Mouse (Mus musculus) gastrocnemius, postnatal 10 days (tissue): ENCODE measurements at regions not wholly inside any gene's neighbourhood (a gene's known extent, or its start where the extent isn't known, plus 50 kb on each side); places are given as distances from the start of the nearest gene placed in this dataset.

Experiments used
- DNase-seq: peaks from one replicate; pipeline ENCODE4 v3.0.0; 2021; ENCODE audit warnings: mixed read lengths

- no peak for DNase-seq
These were observed 159.0 kb downstream of the 1190002N15Rik start for GRCm38 (mm10) chr9:94378835-94379234.

DNA sequence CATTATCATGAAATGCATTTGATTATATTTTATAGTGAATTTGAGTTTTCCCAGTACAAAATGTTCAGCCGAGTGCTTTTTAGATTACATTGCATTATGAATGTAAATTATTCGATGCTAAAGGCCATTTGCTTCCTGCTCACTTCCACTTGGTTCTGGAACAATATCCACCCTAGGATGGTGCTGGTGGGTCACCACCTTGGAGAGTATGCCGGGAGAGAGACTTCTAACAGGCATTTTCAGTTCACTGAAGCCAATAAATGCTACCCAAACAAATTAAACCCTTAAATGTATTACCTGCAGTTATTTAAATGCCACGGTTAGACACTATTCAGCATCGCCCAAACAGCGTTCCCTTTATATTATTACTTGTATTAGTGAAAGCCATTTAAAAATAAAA is 159.6 kb downstream of the 1190002N15Rik start:
- DNase-seq = no peak

DNA sequence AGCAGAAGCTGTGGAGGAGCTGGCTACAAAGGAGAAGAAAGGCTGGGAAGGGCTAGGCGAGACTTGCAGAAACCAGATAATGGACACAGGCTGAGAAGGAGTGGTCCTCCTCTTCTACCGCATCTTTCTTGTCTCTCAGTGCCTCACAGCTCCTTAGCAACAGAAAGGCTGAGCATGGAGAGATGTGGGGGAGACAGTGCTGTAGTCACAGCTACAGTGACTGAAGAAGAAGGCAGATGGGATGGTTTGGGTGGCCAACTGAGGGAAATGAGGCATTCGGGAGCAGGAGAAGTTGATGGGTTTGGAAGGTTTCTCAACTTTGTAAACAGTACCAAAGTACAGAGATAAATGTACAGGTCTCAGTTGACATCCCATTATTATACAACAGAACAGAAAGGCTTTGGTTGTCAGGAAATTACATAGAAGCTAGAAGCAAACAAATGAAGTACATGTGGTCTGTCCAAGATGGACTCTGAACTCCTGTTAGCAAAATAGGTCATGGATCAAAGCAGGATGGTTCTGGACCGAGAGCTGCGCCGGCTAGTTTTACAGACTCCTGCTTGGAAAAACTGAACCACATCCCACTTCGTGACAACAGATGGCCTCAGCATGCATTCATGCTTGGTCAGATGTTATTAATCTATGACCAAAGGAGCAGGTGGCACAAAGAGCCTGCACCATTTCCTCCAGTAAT is 160.4 kb downstream of the 1190002N15Rik start:
- no peak for DNase-seq

- DNase-seq = no peak
These were observed 166.9 kb downstream of the 1190002N15Rik start for GRCm38 (mm10) chr9:94370976-94371375.

DNA sequence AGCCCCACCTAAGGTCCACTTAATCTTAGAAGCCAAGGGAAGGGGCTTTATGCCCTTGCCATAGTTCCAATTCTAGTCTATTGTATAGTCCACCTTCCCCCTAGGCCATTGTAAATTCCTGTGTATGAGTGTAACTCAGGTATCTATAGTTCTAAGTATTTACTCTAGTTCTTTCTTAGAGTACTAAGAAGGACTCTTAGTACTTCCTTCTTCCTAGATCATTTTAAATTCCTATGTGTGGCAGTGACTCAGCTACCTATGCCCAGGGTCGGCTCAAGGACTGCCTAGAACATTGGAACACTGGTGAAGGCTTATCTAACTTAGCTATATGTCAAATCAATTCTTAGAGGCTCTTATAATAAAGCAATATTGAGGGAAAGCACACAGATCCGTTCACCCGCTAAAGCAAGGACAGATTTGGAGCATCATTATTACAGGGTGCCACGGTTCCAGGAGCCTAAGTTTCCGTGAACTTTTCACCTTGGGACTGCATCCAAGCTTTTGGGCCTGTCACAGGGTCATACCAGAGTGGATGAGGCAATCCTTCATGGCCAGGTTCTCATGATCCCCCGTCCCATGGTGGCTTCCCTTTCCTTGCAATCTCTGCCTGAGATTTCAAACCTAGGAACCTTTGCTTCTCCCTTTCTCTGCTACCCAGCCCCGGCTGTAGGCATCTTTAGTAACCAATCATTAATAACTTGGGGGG is 169.5 kb downstream of the 1190002N15Rik start:
- no peak for DNase-seq

DNA sequence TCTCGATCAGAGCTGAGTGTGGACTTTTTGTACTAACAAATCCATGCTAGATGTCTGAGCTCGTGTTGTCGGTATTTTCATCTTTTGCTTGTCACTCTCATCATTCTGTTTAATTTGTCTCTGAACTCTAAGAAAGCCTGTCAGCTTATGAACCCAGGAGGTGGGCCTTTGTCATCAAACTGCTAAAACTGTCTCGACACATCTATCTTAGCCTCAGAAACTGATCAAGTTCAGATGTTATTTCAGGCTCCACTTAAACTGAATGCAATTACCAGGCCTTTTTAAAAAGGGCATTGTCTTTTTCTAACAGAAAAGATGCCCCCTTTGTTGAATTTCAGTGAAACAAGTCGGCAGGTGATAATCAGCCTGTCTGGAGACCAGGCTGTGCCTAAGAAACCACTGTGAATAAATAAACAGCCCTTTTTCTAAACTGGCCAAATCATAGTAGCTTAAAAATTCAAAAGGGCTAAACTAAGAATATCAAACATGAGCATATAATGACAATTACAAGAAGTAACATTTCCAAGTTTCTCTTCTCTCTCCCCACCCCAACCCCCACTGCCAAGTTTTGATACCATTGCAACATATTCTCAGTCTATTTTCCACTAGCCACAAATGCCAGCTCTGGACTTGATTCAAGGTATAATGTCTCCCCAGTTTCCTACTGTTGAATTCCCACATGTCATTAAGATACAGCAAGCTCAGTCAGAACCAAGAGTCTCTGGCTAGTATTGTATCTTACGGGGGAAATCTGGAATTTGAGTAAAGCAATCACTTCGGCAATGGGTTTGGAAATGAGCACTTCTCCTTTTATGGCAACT is 175.8 kb downstream of the 1190002N15Rik start:
- DNase-seq = no peak

GRCm38 (mm10) chr9:94361011-94361410 is 176.9 kb downstream of the 1190002N15Rik start:
- no peak for DNase-seq

- DNase-seq = no peak
These were observed 179.7 kb downstream of the 1190002N15Rik start for GRCm38 (mm10) chr9:94358150-94358549.

- DNase-seq = no peak
These were observed 195.9 kb downstream of the 1190002N15Rik start for GRCm38 (mm10) chr9:94342011-94342410.

- no peak for DNase-seq
These were observed 196.3 kb downstream of the 1190002N15Rik start for GRCm38 (mm10) chr9:94341531-94341930.

- DNase-seq = no peak
These were observed 204.4 kb downstream of the 1190002N15Rik start for GRCm38 (mm10) chr9:94333450-94333849.

DNA sequence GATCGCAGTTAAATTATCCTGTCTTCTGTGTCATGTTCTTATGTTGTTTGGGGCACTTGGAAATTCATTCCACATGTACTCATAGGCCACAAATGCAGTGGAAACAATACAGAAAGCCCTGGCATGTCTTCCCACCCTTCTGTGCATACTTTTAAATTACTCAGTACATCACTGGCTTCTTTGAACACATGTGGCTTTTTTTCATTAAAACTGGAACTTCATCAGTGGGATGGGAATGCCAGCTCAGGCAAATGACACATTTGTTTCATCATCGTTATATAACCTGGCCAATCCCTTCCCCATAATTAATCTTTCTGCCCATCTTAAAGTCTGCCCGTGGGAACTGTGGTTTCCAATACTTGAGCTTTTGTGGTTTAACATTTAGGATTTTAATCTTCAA is 214.9 kb downstream of the 1190002N15Rik start:
- DNase-seq = no peak

GRCm38 (mm10) chr9:94302575-94302974 is 235.3 kb downstream of the 1190002N15Rik start:
- DNase-seq = no peak

DNA sequence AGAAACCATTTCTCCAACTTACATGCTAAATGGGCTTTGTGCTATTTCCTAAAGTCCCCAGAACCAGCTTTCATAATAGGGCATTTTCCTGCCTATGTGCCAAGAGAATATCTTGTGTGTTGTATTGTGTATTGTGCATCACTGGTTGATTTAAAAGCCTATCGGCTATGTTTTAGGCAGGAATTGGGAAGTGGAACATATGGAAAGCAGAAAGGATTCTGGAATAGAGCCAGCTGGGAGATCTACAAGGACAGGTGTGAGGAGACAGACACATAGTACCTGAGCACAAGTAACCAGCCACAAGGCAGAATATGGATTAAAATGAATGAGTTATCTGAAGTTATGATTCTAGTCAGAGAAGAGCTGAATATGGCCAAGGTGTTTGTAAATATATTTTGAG is 236.0 kb downstream of the 1190002N15Rik start:
- no peak for DNase-seq

DNA sequence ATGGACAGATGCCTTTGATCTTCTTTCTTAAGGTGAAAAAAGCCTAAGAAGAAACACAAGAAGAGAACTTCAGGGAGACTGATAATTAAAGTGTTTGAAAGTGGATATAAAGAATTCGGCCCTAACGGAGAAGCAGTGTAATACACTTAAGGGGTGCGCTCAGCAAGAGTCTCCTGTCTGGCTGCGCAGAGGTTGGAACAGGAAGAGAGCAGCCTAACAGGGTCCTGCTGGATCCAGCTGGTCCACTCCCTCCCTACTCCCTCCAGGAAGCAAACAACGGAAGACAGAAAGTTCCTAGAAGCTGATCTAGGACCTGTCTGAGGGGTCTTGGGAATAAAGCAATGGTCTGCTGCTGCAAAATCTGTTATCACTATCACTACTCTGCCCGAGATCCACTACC is 242.4 kb downstream of the 1190002N15Rik start:
- DNase-seq = no peak

- no peak for DNase-seq
These were observed 245.7 kb downstream of the 1190002N15Rik start for GRCm38 (mm10) chr9:94292147-94292546.

- DNase-seq = no peak
These were observed 248.3 kb downstream of the 1190002N15Rik start for GRCm38 (mm10) chr9:94289546-94289945.

DNA sequence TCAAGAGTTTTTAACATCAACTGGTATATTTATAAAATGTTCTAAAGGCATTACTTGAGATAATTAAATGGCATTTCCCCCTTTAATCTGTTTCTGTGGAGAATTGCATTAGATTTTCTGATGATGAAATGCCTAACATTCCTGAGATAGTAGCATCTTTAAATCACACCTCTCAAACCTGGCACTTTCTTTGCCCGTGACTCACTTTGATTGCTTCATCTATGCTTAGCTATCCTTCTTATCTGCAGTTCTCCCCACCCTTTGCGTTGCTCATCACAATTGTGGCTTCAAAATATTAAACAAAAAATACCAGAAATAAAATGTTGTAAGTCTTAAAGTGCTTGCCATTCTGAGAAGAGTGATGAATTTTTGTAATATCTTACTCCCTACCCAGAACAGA is 250.3 kb downstream of the 1190002N15Rik start:
- DNase-seq = no peak

DNA sequence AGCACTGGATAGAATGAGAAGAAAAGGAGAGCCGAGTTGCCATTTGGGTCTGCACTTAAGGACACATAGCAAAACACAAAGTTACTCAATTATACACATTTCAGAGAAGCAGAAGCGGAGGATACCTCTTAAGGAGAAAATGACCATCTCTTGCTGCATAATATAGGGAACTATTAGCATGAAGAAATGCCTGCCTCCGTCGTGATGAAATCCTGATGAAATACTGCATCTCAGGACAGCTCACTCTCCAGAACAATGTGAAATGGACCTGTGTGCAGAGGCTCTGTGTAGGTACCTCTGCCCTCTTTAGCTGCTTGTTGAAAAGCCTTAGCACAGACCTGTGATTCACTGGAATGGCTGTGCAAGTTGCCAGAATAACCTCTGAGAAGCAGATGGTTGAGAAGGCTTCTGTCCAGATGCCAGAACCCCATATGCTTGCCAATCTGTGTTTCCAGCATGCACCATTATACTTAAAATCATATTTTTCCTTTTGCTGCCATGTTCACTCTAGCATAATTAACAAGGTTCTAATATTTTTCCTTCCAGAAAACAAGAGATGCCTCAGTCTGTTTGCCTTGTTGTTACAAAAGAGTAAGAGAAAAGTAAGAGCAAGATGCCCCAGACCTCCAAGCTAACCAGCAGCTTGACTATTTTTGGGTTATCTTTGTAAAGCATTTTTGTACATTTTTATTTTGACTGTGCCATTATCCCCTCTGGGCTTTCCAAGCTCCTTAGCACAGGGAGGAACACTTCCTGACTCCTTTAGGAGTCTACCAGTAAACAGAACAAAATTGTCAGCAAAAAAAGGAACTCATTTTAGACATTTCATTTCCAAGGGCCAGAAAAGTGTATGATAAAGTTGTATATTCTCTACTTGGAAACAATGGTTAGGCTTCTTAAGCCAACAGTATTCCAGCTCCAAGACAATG is 259.0 kb downstream of the 1190002N15Rik start:
- DNase-seq = no peak

- DNase-seq = no peak
These were observed 260.8 kb downstream of the 1190002N15Rik start for GRCm38 (mm10) chr9:94277096-94277495.

DNA sequence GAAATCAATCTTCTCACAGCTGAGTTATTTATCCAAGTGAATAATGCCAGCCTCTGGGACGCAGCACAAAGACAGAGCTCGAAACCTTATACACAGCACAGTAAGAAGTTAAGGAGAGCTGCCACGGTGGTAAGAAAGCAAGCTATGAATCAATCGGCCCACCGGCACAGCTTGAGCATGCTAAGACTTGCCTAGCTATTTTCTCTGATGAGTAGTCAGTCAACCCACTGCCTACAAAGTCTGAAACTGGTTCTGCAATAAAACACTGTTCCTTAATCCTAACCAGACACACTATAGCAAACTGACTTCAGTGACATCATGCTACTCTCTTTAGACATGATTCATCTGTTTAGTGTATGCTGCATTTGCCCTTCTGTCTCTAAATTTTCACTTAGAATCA is 268.7 kb downstream of the 1190002N15Rik start:
- no peak for DNase-seq

DNA sequence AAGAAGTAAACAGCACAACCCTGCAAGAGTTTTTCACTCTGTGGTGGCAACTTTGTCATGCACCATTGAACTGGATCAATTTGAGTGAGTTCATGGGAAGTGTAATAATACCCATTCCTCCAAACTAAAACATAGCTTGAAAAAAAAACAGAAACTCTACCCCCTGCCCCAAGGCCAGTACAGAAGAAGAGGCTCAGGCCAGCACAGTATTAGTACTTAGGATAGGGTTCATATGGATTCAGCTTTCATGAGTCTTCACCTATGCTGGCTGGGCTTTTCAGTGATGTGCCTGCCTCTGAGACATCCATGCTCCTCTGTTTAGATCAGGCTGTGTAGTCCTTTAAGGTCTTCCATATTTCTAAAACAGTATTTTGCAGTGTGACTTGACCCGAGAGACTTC is 270.6 kb downstream of the 1190002N15Rik start:
- no peak for DNase-seq
